In the genomic region with DNA sequence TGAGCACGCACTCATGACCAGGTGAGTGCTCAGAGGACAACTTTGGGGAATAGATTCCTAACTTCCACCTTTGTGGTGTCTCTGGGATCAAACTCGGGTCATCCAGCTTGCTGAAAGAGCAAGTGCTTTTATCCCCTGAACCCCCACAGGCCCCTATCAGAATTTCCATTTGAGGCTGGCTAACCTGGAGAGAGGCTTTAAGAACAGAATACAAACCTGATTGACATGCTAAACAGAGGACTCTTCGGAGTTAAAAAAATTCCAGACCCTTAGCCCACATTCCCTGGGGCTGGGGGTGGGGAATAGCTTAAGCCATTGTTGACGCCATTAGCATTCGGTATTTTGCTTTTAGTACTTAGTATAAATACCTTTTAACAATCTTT, we compare ENCODE assay signal across 8 mouse cellular contexts. TPM values are rescaled to one million over a fixed set of nuclear protein-coding genes. Genes with fewer than 3 reads are reported as not detected.
DNase-seq lines count a peak whose midpoint lies in the region; ATAC-seq and TF ChIP-seq lines count a peak whose summit lies in the region.

No protein-coding gene starts in this region.

- no peak overlapping the region for H3ac ChIP-seq in myocyte (ENCODE audit: control insufficient read depth, insufficient read length)

- TF ChIP-seq POLR2A in myocyte (IDR thresholded peaks at IDR 0.05; ENCODE audit: insufficient read length, low read depth) = no peak
- TF ChIP-seq POLR2A in cerebellum, adult 2 months (IDR thresholded peaks at IDR 0.05; ENCODE audit: borderline replicate concordance, insufficient read depth, low read length) = no peak

- peak overlapping the region; percentile 99; the same call in 1 of the 2 replicates for H3K27ac ChIP-seq in layer of hippocampus, adult 2 months
- no peak overlapping the region for H3K27ac ChIP-seq in embryonic facial prominence, embryonic 11.5 days (replicated peaks; ENCODE audit: low read depth, low read length)
- no peak overlapping the region for H3K27ac ChIP-seq in intestine, embryonic 15.5 days
- H3K27ac ChIP-seq in cerebellum, adult 2 months (ENCODE audit: insufficient read depth, low read length) = no peak overlapping the region

- no peak for ATAC-seq in embryonic facial prominence, embryonic 11.5 days (replicated peaks; ENCODE audit: insufficient number of reproducible peaks, low FRiP score, low TSS enrichment, low read depth)
- ATAC-seq in intestine, embryonic 15.5 days = no peak
- ATAC-seq in erythroid progenitor cell, adult 5-6 weeks (replicated peaks; ENCODE audit: low FRiP score, poor library complexity, severe bottlenecking) = no peak

- WGBS in embryonic facial prominence, embryonic 11.5 days = 21% methylated on average over 5 of the region's 5 CpGs
- 34% methylated on average over 5 of the region's 5 CpGs for WGBS in intestine, embryonic 15.5 days
- WGBS in cerebellum, adult 2 months = 34% methylated on average over 5 of the region's 5 CpGs

- H3K9me3 ChIP-seq in embryonic facial prominence, embryonic 11.5 days (replicated peaks; ENCODE audit: control insufficient read depth, low read length) = no peaks in the 10 kb centered on the region
- H3K9me3 ChIP-seq in intestine, embryonic 15.5 days = no peaks in the 10 kb centered on the region

- no peak for TF ChIP-seq CTCF in layer of hippocampus, adult 2 months (conservative IDR thresholded peaks at IDR 0.05)
- TF ChIP-seq CTCF in cerebellum, adult 2 months (IDR thresholded peaks at IDR 0.05; ENCODE audit: borderline replicate concordance, insufficient read depth, low read depth, low read length) = no peak

- H3K79me2 ChIP-seq in myocyte (ENCODE audit: control insufficient read depth, insufficient read depth) = peaks cover 34% of the 10 kb centered on the region

- H3K9ac ChIP-seq in embryonic facial prominence, embryonic 11.5 days (replicated peaks; ENCODE audit: low read length) = peak overlapping the region; percentile 80
- H3K9ac ChIP-seq in intestine, embryonic 15.5 days = no peak overlapping the region

- H3K36me3 ChIP-seq in embryonic facial prominence, embryonic 11.5 days (replicated peaks; ENCODE audit: control insufficient read depth, insufficient read depth, low read depth, low read length) = no peaks in the 10 kb centered on the region
- no peaks in the 10 kb centered on the region for H3K36me3 ChIP-seq in intestine, embryonic 15.5 days
- H3K36me3 ChIP-seq in myocyte (ENCODE audit: control insufficient read depth, insufficient read depth) = no peaks in the 10 kb centered on the region

- H3K4me2 ChIP-seq in embryonic facial prominence, embryonic 11.5 days (ENCODE audit: low read depth, low read length) = peak overlapping the region; percentile 53
- peak overlapping the region; percentile 51 for H3K4me2 ChIP-seq in intestine, embryonic 15.5 days (replicated peaks)
- peak overlapping the region; percentile 84 for H3K4me2 ChIP-seq in myocyte (ENCODE audit: low read depth)

- H3K27me3 ChIP-seq in embryonic facial prominence, embryonic 11.5 days (ENCODE audit: control insufficient read depth, insufficient read depth, low read length) = no peaks in the 10 kb centered on the region
- no peaks in the 10 kb centered on the region for H3K27me3 ChIP-seq in intestine, embryonic 15.5 days (replicated peaks)
- no peaks in the 10 kb centered on the region for H3K27me3 ChIP-seq in myocyte (ENCODE audit: control insufficient read depth, insufficient read depth, insufficient read length)
- H3K27me3 ChIP-seq in cerebellum, adult 2 months (ENCODE audit: control insufficient read depth, insufficient read depth, low read length) = no peaks in the 10 kb centered on the region

- H3K4me1 ChIP-seq in embryonic facial prominence, embryonic 11.5 days (ENCODE audit: control insufficient read depth, insufficient read depth, low read length) = no peaks in the 10 kb centered on the region
- peaks cover 9% of the 10 kb centered on the region for H3K4me1 ChIP-seq in intestine, embryonic 15.5 days (replicated peaks)
- H3K4me1 ChIP-seq in cerebellum, adult 2 months (ENCODE audit: control insufficient read depth, insufficient read depth, low read length) = peaks cover 5% of the 10 kb centered on the region; the same call in 1 of the 2 replicates

- no peak for DNase-seq in layer of hippocampus, adult 2 months (ENCODE audit: low spot score in 2 of 2)
- no peak for DNase-seq in layer of hippocampus, adult 11-12 months (ENCODE audit: low spot score)
- no peak for DNase-seq in embryonic facial prominence, embryonic 11.5 days (ENCODE audit: low spot score)
- DNase-seq in cerebellum, adult 2 months = no peak
- no peak for DNase-seq in adrenal gland, postnatal 36 days

- H3K4me3 ChIP-seq in layer of hippocampus, adult 2 months = peak overlapping the region; percentile 100; the same call in 1 of the 2 replicates
- H3K4me3 ChIP-seq in embryonic facial prominence, embryonic 11.5 days (ENCODE audit: low read depth, low read length) = peak overlapping the region; percentile 96
- no peak overlapping the region for H3K4me3 ChIP-seq in intestine, embryonic 15.5 days (replicated peaks)
- H3K4me3 ChIP-seq in myocyte = peak overlapping the region; percentile 57
- H3K4me3 ChIP-seq in cerebellum, adult 2 months (replicated peaks; ENCODE audit: insufficient read depth, low read depth, low read length) = no peak overlapping the region

TF ChIP-seq in myocyte, 11 proteins besides CTCF, POLR2A, EP300 and RAD21:
- TF ChIP-seq CEBPB (IDR thresholded peaks at IDR 0.05; ENCODE audit: insufficient read depth, poor library complexity, severe bottlenecking) = no peak
- no peak for TF ChIP-seq TCF12 (IDR thresholded peaks at IDR 0.05; ENCODE audit: insufficient read depth, poor library complexity, severe bottlenecking)
- no peak for TF ChIP-seq E2F4 (IDR thresholded peaks at IDR 0.05; ENCODE audit: insufficient read depth)
- no peak for TF ChIP-seq MYOD1 (IDR thresholded peaks at IDR 0.05; ENCODE audit: control insufficient read depth in 1 of 3, insufficient read length in 2 of 3, low read depth in 2 of 3)
- no peak for TF ChIP-seq USF1 (IDR thresholded peaks at IDR 0.05; ENCODE audit: low read depth)
- no peak for TF ChIP-seq REST (IDR thresholded peaks at IDR 0.05; ENCODE audit: insufficient read depth, insufficient read length)
- TF ChIP-seq POLR2AphosphoS2 (IDR thresholded peaks at IDR 0.05; ENCODE audit: insufficient read length, low read depth) = no peak
- no peak for TF ChIP-seq SRF (IDR thresholded peaks at IDR 0.05; ENCODE audit: control insufficient read depth, insufficient read length, low read depth)
- no peak for TF ChIP-seq MAX (IDR thresholded peaks at IDR 0.05; ENCODE audit: low read depth)
- TF ChIP-seq MYOG (IDR thresholded peaks at IDR 0.05; ENCODE audit: control insufficient read depth in 1 of 3, insufficient read depth in 1 of 3, insufficient read length in 2 of 3, low read depth in 2 of 3) = no peak
- no peak for TF ChIP-seq TCF3 (IDR thresholded peaks at IDR 0.05; ENCODE audit: insufficient read length, low read depth)

RNA-seq across cellular contexts. Expression of a gene that starts 1.4 kb away (rescaled TPM):
- total RNA-seq in layer of hippocampus, adult 2 months (2021) = 10 to 100 TPM; 83.3 to 85.7 TPM
- 81.9 and 87.9 TPM in 2 replicates for polyA plus RNA-seq in embryonic facial prominence, embryonic 11.5 days (2014; fragmentation: Nextera tagmentation; extraction: Ambion mirVana)
- polyA plus RNA-seq in intestine, embryonic 15.5 days (2015; fragmentation: Nextera tagmentation; extraction: Ambion mirVana) = 67.3 and 68.7 TPM in 2 replicates
- 52.2 TPM for polyA plus RNA-seq in myocyte (2012; fragmentation: generic; extraction: Trizol)
- 94.3 and 127 TPM in 2 replicates for total RNA-seq in erythroid progenitor cell, adult 5-6 weeks (2015; ENCODE audit: low replicate concordance)
- 72.6 and 81.2 TPM in 2 replicates for total RNA-seq in erythroid progenitor cell, adult 5-6 weeks (2017; ENCODE audit: low replicate concordance)
- 68.5 and 68.9 TPM in 2 replicates for polyA plus RNA-seq in cerebellum, adult 2 months (2012; rRNA removed)
- 10 to 100 TPM; 48.5 to 51.9 TPM for total RNA-seq in adrenal gland, postnatal 36 days (2021)

RNA-seq across cellular contexts. Expression of a gene that starts 25.4 kb away (rescaled TPM):
- 1 to 10 TPM; 4.1 to 6.0 TPM for total RNA-seq in layer of hippocampus, adult 2 months (2021)
- 14.1 and 15.0 TPM in 2 replicates for polyA plus RNA-seq in embryonic facial prominence, embryonic 11.5 days (2014; fragmentation: Nextera tagmentation; extraction: Ambion mirVana)
- polyA plus RNA-seq in intestine, embryonic 15.5 days (2015; fragmentation: Nextera tagmentation; extraction: Ambion mirVana) = 9.6 and 10.7 TPM in 2 replicates
- polyA plus RNA-seq in myocyte (2012; fragmentation: generic; extraction: Trizol) = 9.7 TPM
- 340 and 347 TPM in 2 replicates for total RNA-seq in erythroid progenitor cell, adult 5-6 weeks (2015; ENCODE audit: low replicate concordance)
- 282 and 287 TPM in 2 replicates for total RNA-seq in erythroid progenitor cell, adult 5-6 weeks (2017; ENCODE audit: low replicate concordance)
- polyA plus RNA-seq in cerebellum, adult 2 months (2012; rRNA removed) = 14.3 and 17.4 TPM in 2 replicates
- 10 to 100 TPM; 13.7 to 15.4 TPM for total RNA-seq in adrenal gland, postnatal 36 days (2021)

RNA-seq across cellular contexts. Expression of a gene that starts 50.1 kb away (rescaled TPM):
- not detected for total RNA-seq in layer of hippocampus, adult 2 months (2021)
- polyA plus RNA-seq in embryonic facial prominence, embryonic 11.5 days (2014; fragmentation: Nextera tagmentation; extraction: Ambion mirVana) = not detected in 2 replicates
- polyA plus RNA-seq in intestine, embryonic 15.5 days (2015; fragmentation: Nextera tagmentation; extraction: Ambion mirVana) = not detected in 2 replicates
- polyA plus RNA-seq in myocyte (2012; fragmentation: generic; extraction: Trizol) = 8.3 TPM
- not detected in 2 replicates for total RNA-seq in erythroid progenitor cell, adult 5-6 weeks (2015; ENCODE audit: low replicate concordance)
- total RNA-seq in erythroid progenitor cell, adult 5-6 weeks (2017; ENCODE audit: low replicate concordance) = not detected in 2 replicates
- polyA plus RNA-seq in cerebellum, adult 2 months (2012; rRNA removed) = 0.26 and 0.55 TPM in 2 replicates
- not detected for total RNA-seq in adrenal gland, postnatal 36 days (2021)

Comparison
In these comparisons a context has a peak if more than half of its experiments do, and no peak if none do; other contexts are left out.
1. H3K4me3 ChIP-seq: peak in layer of hippocampus, adult 2 months (single experiment), embryonic facial prominence, embryonic 11.5 days (single experiment) and myocyte (single experiment); none in intestine, embryonic 15.5 days (single experiment) and cerebellum, adult 2 months (single experiment).
2. Peak in every context shown above with its lines, with median percentiles within 50 percentile points of each other: H3K4me2 ChIP-seq.